Mouse (Mus musculus) heart, embryonic 16.5 days (tissue): ENCODE data around the gene Rabep1. TPM values are rescaled to one million over a fixed set of nuclear protein-coding genes. Genes with fewer than 3 reads are reported as not detected.

Experiments
- ATAC-seq: fragments of 200-750 bp; cut with Nextera tagmentation; replicated peaks from 2 replicates; pipeline ENCODE4 v1.8.0; 2017; ENCODE audit warnings: moderate number of reproducible peaks; ENCODE audit not compliant: insufficient read depth, low FRiP score; ENCODE audit errors: extremely low read depth
- H3K27ac ChIP-seq: fragments of 300-500 bp; sonication (generic); 2 replicates; pipeline ENCODE4 v1.5.1; 2014; ENCODE audit warnings: mild to moderate bottlenecking, low read length, control low read depth, moderate library complexity
- H3K27me3 ChIP-seq: fragments of 300-500 bp; sonication (generic); 2 replicates; pipeline ENCODE4 v1.6.1; 2014; ENCODE audit warnings: low read length, mixed read lengths; ENCODE audit not compliant: control insufficient read depth, insufficient read depth
- H3K36me3 ChIP-seq: fragments of 300-500 bp; sonication (generic); 2 replicates; pipeline ENCODE4 v1.6.1; 2014; ENCODE audit not compliant: control insufficient read depth, insufficient read depth
- H3K4me1 ChIP-seq: fragments of 300-500 bp; sonication (generic); 2 replicates; pipeline ENCODE4 v1.6.1; 2014; ENCODE audit warnings: low read length, mixed read lengths; ENCODE audit not compliant: control insufficient read depth, insufficient read depth
- H3K4me2 ChIP-seq: fragments of 300-500 bp; sonication (generic); 2 replicates; pipeline ENCODE4 v1.6.1; 2014; ENCODE audit warnings: low read depth, mild to moderate bottlenecking, control low read depth, low read length
- H3K4me3 ChIP-seq: fragments of 300-500 bp; sonication (generic); 2 replicates; pipeline ENCODE4 v1.5.1; 2014; ENCODE audit warnings: mild to moderate bottlenecking, control low read depth, low read length
- H3K9ac ChIP-seq: fragments of 300-500 bp; sonication (generic); 2 replicates; pipeline ENCODE4 v1.6.1; 2014; ENCODE audit warnings: low read length, control low read depth
- H3K9me3 ChIP-seq: fragments of 300-500 bp; sonication (generic); replicated peaks from 2 replicates; pipeline ENCODE4 v1.6.1; 2016; ENCODE audit warnings: low read length; ENCODE audit not compliant: control insufficient read depth
- WGBS: fragments of 180-500 bp; shearing (Covaris S2); extraction: QIAGEN DNeasy Blood & Tissue Kit; methylation state at CpG from one replicate; pipeline ENCODE4 v1.1.7; 2014; 5-methylcytosine and 5-hydroxymethylcytosine counted together
- polyA plus RNA-seq: library from polyadenylated mRNA; unstranded; fragments of >200 nt; fragmentation: Nextera tagmentation; extraction: Ambion mirVana; gene quantifications from 2 replicates; pipeline ENCODE4 v1.2.1, GENCODE M21; 2015

The Rabep1 gene
- polyA plus RNA-seq, 1 experiment from 2014 or later, result 28.7 TPM

GRCm38 (mm10) chr11:70821728-70822591 lies 22.6 kb upstream of the Rabep1 start:
- WGBS, result 42% methylated on average over 17 of the region's 17 CpGs
- no peak overlapping the region for H3K4me3 ChIP-seq
- peaks cover 7% of the 10 kb centered on the region for H3K4me1 ChIP-seq
- H3K36me3 ChIP-seq, result no peaks in the 10 kb centered on the region
- H3K9me3 ChIP-seq, result no peaks in the 10 kb centered on the region
- H3K27me3 ChIP-seq, result no peaks in the 10 kb centered on the region
- peak overlapping the region; percentile 16; the same call in 1 of the 2 replicates for H3K4me2 ChIP-seq
- no peak overlapping the region for H3K27ac ChIP-seq
- H3K9ac ChIP-seq, result no peak overlapping the region
- no peak for ATAC-seq

- ATAC-seq, result no peak
Observed at GRCm38 (mm10) chr11:70826207-70826606, 18.4 kb upstream of the Rabep1 start.

GRCm38 (mm10) chr11:70828975-70829615 lies 15.5 kb upstream of the Rabep1 start:
- 74% methylated on average over 11 of the region's 11 CpGs for WGBS
- H3K9me3 ChIP-seq, result no peaks in the 10 kb centered on the region
- no peak overlapping the region for H3K27ac ChIP-seq
- H3K4me1 ChIP-seq, result no peaks in the 10 kb centered on the region
- no peaks in the 10 kb centered on the region for H3K36me3 ChIP-seq
- ATAC-seq, result no peak
- no peak overlapping the region for H3K9ac ChIP-seq
- no peak overlapping the region for H3K4me2 ChIP-seq
- no peak overlapping the region for H3K4me3 ChIP-seq
- no peaks in the 10 kb centered on the region for H3K27me3 ChIP-seq

More at GRCm38 (mm10) chr11:70826207-70826606, 18.4 kb upstream of the Rabep1 start:
- Histone ChIP-seq H3K36me3 (no peaks in the 10 kb centered on the region), H3K27ac (no peak overlapping the region), H3K9me3 (no peaks in the 10 kb centered on the region), H3K4me1 (peaks cover 7% of the 10 kb centered on the region), H3K27me3 (no peaks in the 10 kb centered on the region), H3K4me2 (no peak overlapping the region), H3K4me3 (no peak overlapping the region), H3K9ac (no peak overlapping the region)
- 83% methylated on average over 2 of the region's 2 CpGs for WGBS

GRCm38 (mm10) chr11:70831201-70831600 lies 13.4 kb upstream of the Rabep1 start:
- H3K4me3 ChIP-seq, result no peak overlapping the region
- H3K4me2 ChIP-seq, result no peak overlapping the region
- WGBS, result 58% methylated on average over 3 of the region's 3 CpGs
- no peaks in the 10 kb centered on the region for H3K27me3 ChIP-seq
- H3K4me1 ChIP-seq, result no peaks in the 10 kb centered on the region
- H3K36me3 ChIP-seq, result no peaks in the 10 kb centered on the region
- no peak overlapping the region for H3K27ac ChIP-seq
- no peaks in the 10 kb centered on the region for H3K9me3 ChIP-seq
- no peak overlapping the region for H3K9ac ChIP-seq
- no peak for ATAC-seq

- Histone ChIP-seq H3K9ac (no peak overlapping the region), H3K36me3 (no peaks in the 10 kb centered on the region), H3K27ac (no peak overlapping the region), H3K4me1 (no peaks in the 10 kb centered on the region), H3K4me2 (no peak overlapping the region), H3K27me3 (no peaks in the 10 kb centered on the region), H3K4me3 (no peak overlapping the region), H3K9me3 (no peaks in the 10 kb centered on the region)
- ATAC-seq, result no peak
Observed at GRCm38 (mm10) chr11:70833408-70833807, 11.2 kb upstream of the Rabep1 start.

GRCm38 (mm10) chr11:70833831-70834230 lies 10.7 kb upstream of the Rabep1 start:
- no peak overlapping the region for H3K9ac ChIP-seq
- no peaks in the 10 kb centered on the region for H3K4me1 ChIP-seq
- 78% methylated on average over 3 of the region's 3 CpGs for WGBS
- H3K27ac ChIP-seq, result no peak overlapping the region
- H3K36me3 ChIP-seq, result no peaks in the 10 kb centered on the region
- H3K9me3 ChIP-seq, result no peaks in the 10 kb centered on the region
- H3K27me3 ChIP-seq, result no peaks in the 10 kb centered on the region
- no peak overlapping the region for H3K4me3 ChIP-seq
- H3K4me2 ChIP-seq, result no peak overlapping the region
- no peak for ATAC-seq

GRCm38 (mm10) chr11:70835381-70835831 lies 9.2 kb upstream of the Rabep1 start:
- WGBS, result 51% methylated on average over 6 of the region's 6 CpGs
- Histone ChIP-seq H3K4me3 (no peak overlapping the region), H3K27me3 (no peaks in the 10 kb centered on the region), H3K4me1 (no peaks in the 10 kb centered on the region), H3K9me3 (no peaks in the 10 kb centered on the region), H3K36me3 (no peaks in the 10 kb centered on the region), H3K9ac (no peak overlapping the region), H3K27ac (no peak overlapping the region), H3K4me2 (no peak overlapping the region)
- ATAC-seq, result no peak

GRCm38 (mm10) chr11:70837031-70837430 lies 7.5 kb upstream of the Rabep1 start:
- Histone ChIP-seq H3K4me1 (no peaks in the 10 kb centered on the region), H3K4me3 (no peak overlapping the region), H3K9me3 (no peaks in the 10 kb centered on the region), H3K9ac (no peak overlapping the region), H3K27me3 (no peaks in the 10 kb centered on the region), H3K27ac (no peak overlapping the region), H3K36me3 (no peaks in the 10 kb centered on the region), H3K4me2 (no peak overlapping the region)
- no peak for ATAC-seq
- 86% methylated on average over 3 of the region's 3 CpGs for WGBS

GRCm38 (mm10) chr11:70838610-70839009 lies 6.0 kb upstream of the Rabep1 start:
- no peaks in the 10 kb centered on the region for H3K36me3 ChIP-seq
- H3K27me3 ChIP-seq, result no peaks in the 10 kb centered on the region
- no peaks in the 10 kb centered on the region for H3K4me1 ChIP-seq
- ATAC-seq, result no peak
- 49% methylated on average over 2 of the region's 2 CpGs for whole genome bisulfite sequencing
- no peaks in the 10 kb centered on the region for H3K9me3 ChIP-seq
- no peak overlapping the region for H3K4me3 ChIP-seq
- no peak overlapping the region for H3K4me2 ChIP-seq
- H3K27ac ChIP-seq, result no peak overlapping the region
- H3K9ac ChIP-seq, result no peak overlapping the region
